Mouse (Mus musculus): ENCODE results near the gene Fgf10. TPM values are rescaled to one million over a fixed set of nuclear protein-coding genes. Genes with fewer than 3 reads are reported as not detected.

The Fgf10 gene
- total and polyA plus RNA-seq, 3 experiments: not detected

DNA sequence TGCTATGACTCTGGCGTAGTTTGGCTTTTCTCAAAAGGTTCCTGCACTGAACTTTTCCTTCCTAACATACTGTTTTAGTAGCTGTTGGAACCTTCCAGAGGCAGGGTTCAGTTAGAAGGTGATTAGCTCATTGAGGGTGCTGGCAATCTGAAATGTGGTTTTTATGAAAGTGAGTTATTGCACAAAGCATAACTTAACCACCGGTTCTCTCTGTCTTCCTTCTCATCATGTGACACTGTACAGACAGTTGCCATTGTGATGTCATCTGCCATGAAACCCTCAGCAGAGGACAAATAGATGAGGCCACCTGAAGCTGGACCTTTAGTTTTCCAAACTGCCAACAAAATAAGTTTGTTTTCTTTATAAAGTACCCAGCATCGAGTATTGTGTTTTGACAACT, 7.9 kb upstream of the Fgf10 start:
- no peaks in the 10 kb centered on the region for H3K27me3 ChIP-seq (ENCODE audit: control insufficient read depth in 1 of 2, insufficient read depth in 2 of 2, low read length in 2 of 2)
- H3K27ac ChIP-seq (ENCODE audit: control insufficient read depth, low read depth, low read length): no peak overlapping the region
- no peaks in the 10 kb centered on the region for H3K79me2 ChIP-seq (ENCODE audit: control insufficient read depth, insufficient read depth, low read length, poor library complexity)
- no peak for DNase-seq (ENCODE audit: low read depth, low spot score)
- no peaks in the 10 kb centered on the region for H3K36me3 ChIP-seq (ENCODE audit: control insufficient read depth in 1 of 2, insufficient read depth in 2 of 2, low read length in 2 of 2)
- H3K9ac ChIP-seq (ENCODE audit: control insufficient read depth, low read depth, low read length, poor library complexity, severe bottlenecking): no peak overlapping the region
- no peak overlapping the region for H3K4me3 ChIP-seq (ENCODE audit: control insufficient read depth in 1 of 2, insufficient read depth in 1 of 2, low read depth in 2 of 2, low read length in 2 of 2)
- no peaks in the 10 kb centered on the region for H3K9me3 ChIP-seq (replicated peaks; ENCODE audit: insufficient read depth, low read length)
- no peaks in the 10 kb centered on the region for H3K4me1 ChIP-seq (ENCODE audit: control insufficient read depth in 1 of 2, insufficient read depth in 2 of 2, low read length in 2 of 2)
- TF ChIP-seq USF1 (IDR thresholded peaks at IDR 0.05; ENCODE audit: low read depth, low read length) (no peak), MXI1 (IDR thresholded peaks at IDR 0.05; ENCODE audit: low read depth, low read length) (no peak), TBP (IDR thresholded peaks at IDR 0.05; ENCODE audit: low read depth, low read length) (no peak), ZMIZ1 (IDR thresholded peaks at IDR 0.05; ENCODE audit: low read depth, low read length) (no peak), UBTF (IDR thresholded peaks at IDR 0.05; ENCODE audit: borderline replicate concordance, insufficient read depth, low read depth, low read length) (no peak), RCOR1 (IDR thresholded peaks at IDR 0.05; ENCODE audit: low read depth, low read length) (no peak), KAT2A (conservative IDR thresholded peaks at IDR 0.05; ENCODE audit: low read depth, low read length) (no peak), BHLHE40 (IDR thresholded peaks at IDR 0.05; ENCODE audit: borderline replicate concordance, low read depth, low read length) (no peak), MAX (IDR thresholded peaks at IDR 0.05; ENCODE audit: low read length) (no peak), ZC3H11A (IDR thresholded peaks at IDR 0.05; ENCODE audit: low read depth, low read length) (no peak), POLR2AphosphoS5 (IDR thresholded peaks at IDR 0.05; ENCODE audit: borderline replicate concordance, low read depth, low read length) (no peak), SIN3A (IDR thresholded peaks at IDR 0.05; ENCODE audit: low read length) (no peak), POLR2AphosphoS2 (IDR thresholded peaks at IDR 0.05; ENCODE audit: low read length) (no peak), USF2 (IDR thresholded peaks at IDR 0.05; ENCODE audit: borderline replicate concordance in 1 of 2, insufficient read depth in 1 of 2, low read depth in 1 of 2, low read length in 2 of 2) (no peak)

DNA sequence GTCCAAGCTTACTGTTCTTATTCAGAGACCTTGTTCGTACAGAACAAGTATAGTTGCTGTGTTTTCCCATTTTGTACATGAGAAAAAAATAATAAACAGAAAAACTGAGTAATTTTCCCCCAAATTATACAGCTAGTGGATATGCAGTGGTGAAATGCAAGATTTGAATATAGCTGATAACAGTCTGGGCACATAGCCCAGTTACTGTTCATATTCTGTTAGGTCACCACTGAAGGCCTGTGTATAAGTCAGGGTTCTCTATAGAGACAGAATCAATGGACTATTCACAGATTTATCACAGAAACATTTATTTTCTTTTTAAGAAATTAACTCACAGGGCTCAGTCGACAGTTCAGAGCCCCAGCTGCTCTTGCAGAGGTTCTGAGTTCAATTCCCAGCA, 4.7 kb upstream of the Fgf10 start:
- H3K9me3 ChIP-seq (replicated peaks; ENCODE audit: insufficient read depth, low read length): no peaks in the 10 kb centered on the region
- H3K9ac ChIP-seq (ENCODE audit: control insufficient read depth, low read depth, low read length, poor library complexity, severe bottlenecking): no peak overlapping the region
- no peaks in the 10 kb centered on the region for H3K27me3 ChIP-seq (ENCODE audit: control insufficient read depth in 1 of 2, insufficient read depth in 2 of 2, low read length in 2 of 2)
- no peaks in the 10 kb centered on the region for H3K4me1 ChIP-seq (ENCODE audit: control insufficient read depth in 1 of 2, insufficient read depth in 2 of 2, low read length in 2 of 2)
- H3K4me3 ChIP-seq (ENCODE audit: control insufficient read depth in 1 of 2, insufficient read depth in 1 of 2, low read depth in 2 of 2, low read length in 2 of 2): no peak overlapping the region
- no peak overlapping the region for H3K27ac ChIP-seq (ENCODE audit: control insufficient read depth, low read depth, low read length)
- H3K36me3 ChIP-seq (ENCODE audit: control insufficient read depth in 1 of 2, insufficient read depth in 2 of 2, low read length in 2 of 2): no peaks in the 10 kb centered on the region
- DNase-seq (ENCODE audit: low read depth, low spot score): peak; percentile 8
- no peaks in the 10 kb centered on the region for H3K79me2 ChIP-seq (ENCODE audit: control insufficient read depth, insufficient read depth, low read length, poor library complexity)
- TF ChIP-seq UBTF (IDR thresholded peaks at IDR 0.05; ENCODE audit: borderline replicate concordance, insufficient read depth, low read depth, low read length) (no peak), TCF12 (IDR thresholded peaks at IDR 0.05; ENCODE audit: low read depth, low read length) (no peak), RAD21 (IDR thresholded peaks at IDR 0.05; ENCODE audit: low read depth, low read length) (no peak), RCOR1 (IDR thresholded peaks at IDR 0.05; ENCODE audit: low read depth, low read length) (no peak), MYC (IDR thresholded peaks at IDR 0.05; ENCODE audit: low read depth, low read length) (no peak), CHD2 (IDR thresholded peaks at IDR 0.05; ENCODE audit: low read length) (no peak), E2F4 (IDR thresholded peaks at IDR 0.05; ENCODE audit: borderline replicate concordance, low read depth, low read length) (no peak), POLR2AphosphoS5 (IDR thresholded peaks at IDR 0.05; ENCODE audit: borderline replicate concordance, low read depth, low read length) (no peak), ETS1 (IDR thresholded peaks at IDR 0.05; ENCODE audit: low read depth, low read length) (no peak), ZMIZ1 (IDR thresholded peaks at IDR 0.05; ENCODE audit: low read depth, low read length) (no peak), BHLHE40 (IDR thresholded peaks at IDR 0.05; ENCODE audit: borderline replicate concordance, low read depth, low read length) (no peak), USF2 (IDR thresholded peaks at IDR 0.05; ENCODE audit: borderline replicate concordance in 1 of 2, insufficient read depth in 1 of 2, low read depth in 1 of 2, low read length in 2 of 2) (no peak)
